Mouse (Mus musculus): ENCODE measurements around the gene Ehmt1.
A peak's percentile ranks its signal among the peaks of the same experiment; 100 is the strongest.
"Not testable (repeated sequence)": the region's sequence is repeated elsewhere in the genome, so short reads cannot be mapped to it uniquely, and the experiment has no call there.

DNA sequence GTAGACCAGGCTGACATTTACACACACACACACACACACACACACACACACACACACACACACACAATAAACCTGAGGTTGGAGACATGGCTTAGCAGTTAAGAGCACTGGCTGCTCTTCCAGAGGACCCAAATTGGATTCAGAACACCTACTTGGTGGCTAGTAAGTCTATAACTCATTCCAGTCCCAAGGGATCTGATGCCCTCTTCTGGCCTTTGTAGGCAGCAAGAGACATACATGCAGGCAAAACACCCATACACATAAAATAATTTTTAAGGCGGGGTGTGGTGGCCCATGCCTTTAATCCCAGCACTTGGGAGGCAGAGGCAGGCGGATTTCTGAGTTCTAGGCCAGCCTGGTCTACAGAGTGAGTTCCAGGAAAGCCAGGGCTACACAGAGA, 24.9 kb upstream of the Ehmt1 start:
- not testable (repeated sequence) for TF ChIP-seq EP300 (IDR thresholded peaks at IDR 0.05; ENCODE audit: low read depth)
- peak; percentile 68 for TF ChIP-seq CTCF (IDR thresholded peaks at IDR 0.05; ENCODE audit: low read depth)

All from liver, postnatal 0 days (tissue).